Mouse (Mus musculus) hindbrain, embryonic 12.5 days (tissue): ENCODE measurements around the gene Dpy30. TPM values are rescaled to one million over a fixed set of nuclear protein-coding genes. Genes with fewer than 3 reads are reported as not detected.
"Not testable (repeated sequence)": the region's sequence is repeated elsewhere in the genome, so short reads cannot be mapped to it uniquely, and the experiment has no call there.

Experiments used
- ATAC-seq: fragments of 200-750 bp; cut with Nextera tagmentation; 2 replicates; pipeline ENCODE4 v1.8.0; 2017; ENCODE audit warnings: moderate TSS enrichment; ENCODE audit not compliant: low FRiP score
- H3K27ac ChIP-seq: fragments of 300-500 bp; sonication (generic); 2 replicates; pipeline ENCODE4 v1.5.1; 2016; ENCODE audit warnings: mild to moderate bottlenecking
- H3K27me3 ChIP-seq: fragments of 300-500 bp; sonication (generic); 2 replicates; pipeline ENCODE4 v1.6.1; 2016; ENCODE audit warnings: mild to moderate bottlenecking
- H3K36me3 ChIP-seq: fragments of 300-500 bp; sonication (generic); 2 replicates; pipeline ENCODE4 v1.6.1; 2016; ENCODE audit warnings: mild to moderate bottlenecking
- H3K4me1 ChIP-seq: fragments of 300-500 bp; sonication (generic); 2 replicates; pipeline ENCODE4 v1.6.1; 2016
- H3K4me2 ChIP-seq: fragments of 300-500 bp; sonication (generic); replicated peaks from 2 replicates; pipeline ENCODE4 v1.6.1; 2016; ENCODE audit warnings: mild to moderate bottlenecking
- H3K4me3 ChIP-seq: fragments of 300-500 bp; sonication (generic); 2 replicates; pipeline ENCODE4 v1.5.1; 2016; ENCODE audit warnings: mild to moderate bottlenecking
- H3K9ac ChIP-seq: fragments of 300-500 bp; sonication (generic); 2 replicates; pipeline ENCODE4 v1.6.1; 2016; ENCODE audit warnings: mild to moderate bottlenecking, moderate library complexity
- H3K9me3 ChIP-seq: fragments of 300-500 bp; sonication (generic); replicated peaks from 2 replicates; pipeline ENCODE4 v1.6.1; 2016; ENCODE audit warnings: mild to moderate bottlenecking
- WGBS: fragments of 180-500 bp; shearing (Covaris S2); methylation state at CpG from one replicate; pipeline ENCODE4 v1.1.7; 2016; 5-methylcytosine and 5-hydroxymethylcytosine counted together
- polyA plus RNA-seq: library from polyadenylated mRNA; unstranded; fragments of >200 nt; fragmentation: Nextera tagmentation; extraction: Ambion mirVana; gene quantifications from 2 replicates; pipeline ENCODE4 v1.2.1, GENCODE M21; 2016

Gene Dpy30
- 200 and 211 TPM in 2 replicates for polyA plus RNA-seq

GRCm38 (mm10) chr17:74323844-74324243 is at the start of gene Dpy30:
TSS of gene Dpy30 (minus strand) at chr17:74323944.
- Histone ChIP-seq H3K9ac (no peak within 1 kb of the TSS), H3K27me3 (no peaks in the 10 kb centered on the region), H3K27ac (no peak within 1 kb of the TSS), H3K4me3 (no peak within 1 kb of the TSS), H3K9me3 (no peaks in the 10 kb centered on the region), H3K4me1 (no peaks in the 10 kb centered on the region), H3K36me3 (no peaks in the 10 kb centered on the region), H3K4me2 (no peak within 1 kb of the TSS)
- WGBS: 83% methylated on average over 2 of the region's 2 CpGs
- no peak for ATAC-seq

GRCm38 (mm10) chr17:74363592-74363991 is 39.8 kb upstream of the Dpy30 start:
- Histone ChIP-seq H3K27ac (no peak overlapping the region), H3K27me3 (no peaks in the 10 kb centered on the region), H3K4me2 (no peak overlapping the region), H3K36me3 (peaks cover 54% of the 10 kb centered on the region), H3K4me1 (no peaks in the 10 kb centered on the region), H3K9ac (no peak overlapping the region), H3K9me3 (no peaks in the 10 kb centered on the region), H3K4me3 (no peak overlapping the region)
- 100% methylated on average over 1 of the region's 1 CpGs for WGBS
- no peak for ATAC-seq

GRCm38 (mm10) chr17:74341151-74341550 is 17.4 kb upstream of the Dpy30 start:
- Histone ChIP-seq H3K4me2 (peak overlapping the region; percentile 69), H3K36me3 (peaks cover 8% of the 10 kb centered on the region), H3K9me3 (0 out of 2 replicates have a peak, but pooled peaks cover 5% of the 10 kb centered on the region), H3K27me3 (no peaks in the 10 kb centered on the region), H3K27ac (no peak overlapping the region), H3K4me3 (peak overlapping the region; percentile 99), H3K9ac (no peak overlapping the region), H3K4me1 (peaks cover 37% of the 10 kb centered on the region)
- no peak for ATAC-seq
- WGBS: 41% methylated on average over 5 of the region's 5 CpGs

GRCm38 (mm10) chr17:74338937-74339804 is 15.4 kb upstream of the Dpy30 start, which contains the start of gene Spast:
TSS of gene Spast (plus strand) at chr17:74338987.
- peak; percentile 80 for ATAC-seq
- peak within 1 kb of the TSS; percentile 97 for H3K9ac ChIP-seq

GRCm38 (mm10) chr17:74338225-74338931 is 14.6 kb upstream of the Dpy30 start:
- Histone ChIP-seq H3K9ac (peak overlapping the region; percentile 97), H3K4me3 (peak overlapping the region; percentile 99), H3K27me3 (no peaks in the 10 kb centered on the region), H3K27ac (peak overlapping the region; percentile 99), H3K4me1 (peaks cover 37% of the 10 kb centered on the region), H3K36me3 (no peaks in the 10 kb centered on the region), H3K4me2 (peak overlapping the region; percentile 69), H3K9me3 (no peaks in the 10 kb centered on the region)
- ATAC-seq: peak; percentile 94
- under 1% methylated on average over 38 of the region's 50 CpGs for WGBS

More at GRCm38 (mm10) chr17:74338937-74339804, 15.4 kb upstream of the Dpy30 start, which contains the start of gene Spast:
- Histone ChIP-seq H3K4me1 (peaks cover 37% of the 10 kb centered on the region), H3K27me3 (no peaks in the 10 kb centered on the region), H3K9me3 (0 out of 2 replicates have a peak, but pooled peaks cover 4% of the 10 kb centered on the region), H3K27ac (peak within 1 kb of the TSS; percentile 99), H3K4me3 (peak within 1 kb of the TSS; percentile 99), H3K4me2 (peak within 1 kb of the TSS; percentile 69), H3K36me3 (peaks cover 4% of the 10 kb centered on the region)
- whole genome bisulfite sequencing: under 1% methylated on average over 70 of the region's 90 CpGs

DNA sequence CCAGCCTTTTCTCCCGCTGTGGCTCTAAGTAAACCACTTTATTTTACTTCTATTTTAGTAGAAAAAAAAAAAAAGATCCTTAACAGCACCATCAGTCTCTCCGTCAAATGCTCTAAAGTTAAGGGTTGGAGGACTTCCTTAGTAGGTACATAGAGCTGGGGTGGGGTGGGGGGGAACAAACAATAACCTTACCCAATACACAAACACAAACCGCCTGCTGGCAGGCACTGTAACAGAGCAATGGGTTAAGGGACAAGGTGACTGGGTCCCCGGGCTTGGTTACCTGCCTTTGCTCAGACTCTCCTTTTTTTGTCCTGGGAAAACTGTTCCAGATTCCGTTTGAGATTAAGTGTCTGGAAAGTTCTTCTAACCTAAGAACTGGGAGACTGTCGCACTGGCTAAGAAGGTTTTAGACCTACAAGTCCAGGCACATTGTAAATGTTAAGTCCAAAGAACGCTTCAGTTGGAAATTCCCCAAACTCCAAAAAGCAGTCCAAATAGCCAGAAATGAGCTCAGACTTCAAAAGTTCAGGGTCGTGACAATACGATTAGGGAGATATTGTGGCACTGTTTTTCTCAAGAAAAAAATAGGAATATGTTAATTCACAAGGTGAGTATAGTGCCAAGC is 7.4 kb upstream of the Dpy30 start:
- Histone ChIP-seq H3K4me2 (no peak overlapping the region), H3K4me3 (no peak overlapping the region), H3K27me3 (no peaks in the 10 kb centered on the region), H3K9ac (no peak overlapping the region), H3K4me1 (no peaks in the 10 kb centered on the region), H3K9me3 (no peaks in the 10 kb centered on the region), H3K27ac (no peak overlapping the region), H3K36me3 (no peaks in the 10 kb centered on the region)
- 82% methylated on average over 9 of the region's 9 CpGs for WGBS
- ATAC-seq: no peak

- not testable (repeated sequence) for H3K27ac ChIP-seq, H3K4me2 ChIP-seq, H3K9ac ChIP-seq, ATAC-seq, H3K4me3 ChIP-seq, H3K4me1 ChIP-seq, H3K9me3 ChIP-seq, H3K36me3 ChIP-seq, H3K27me3 ChIP-seq
- WGBS: 45% methylated on average over 2 of the region's 2 CpGs
These were observed 4.4 kb upstream of the Dpy30 start for GRCm38 (mm10) chr17:74328146-74328545.

- ATAC-seq, H3K9ac ChIP-seq, H3K36me3 ChIP-seq, H3K4me3 ChIP-seq, H3K27ac ChIP-seq, H3K4me2 ChIP-seq, H3K27me3 ChIP-seq, H3K9me3 ChIP-seq, H3K4me1 ChIP-seq: not testable (repeated sequence)
- 90% methylated on average over 7 of the region's 7 CpGs for WGBS
These were observed 3.5 kb upstream of the Dpy30 start for GRCm38 (mm10) chr17:74327195-74327594.

- H3K27me3 ChIP-seq: no peaks in the 10 kb centered on the region
- no peaks in the 10 kb centered on the region for H3K36me3 ChIP-seq
- 57% methylated on average over 5 of the region's 5 CpGs for WGBS
- H3K9me3 ChIP-seq: no peaks in the 10 kb centered on the region
- H3K4me2 ChIP-seq: no peak overlapping the region
- no peak for ATAC-seq
- H3K9ac ChIP-seq: no peak overlapping the region
- no peak overlapping the region for H3K4me3 ChIP-seq
- H3K4me1 ChIP-seq: no peaks in the 10 kb centered on the region
- no peak overlapping the region for H3K27ac ChIP-seq
These were observed 1.2 kb downstream of the Dpy30 start for GRCm38 (mm10) chr17:74322400-74323054.

DNA sequence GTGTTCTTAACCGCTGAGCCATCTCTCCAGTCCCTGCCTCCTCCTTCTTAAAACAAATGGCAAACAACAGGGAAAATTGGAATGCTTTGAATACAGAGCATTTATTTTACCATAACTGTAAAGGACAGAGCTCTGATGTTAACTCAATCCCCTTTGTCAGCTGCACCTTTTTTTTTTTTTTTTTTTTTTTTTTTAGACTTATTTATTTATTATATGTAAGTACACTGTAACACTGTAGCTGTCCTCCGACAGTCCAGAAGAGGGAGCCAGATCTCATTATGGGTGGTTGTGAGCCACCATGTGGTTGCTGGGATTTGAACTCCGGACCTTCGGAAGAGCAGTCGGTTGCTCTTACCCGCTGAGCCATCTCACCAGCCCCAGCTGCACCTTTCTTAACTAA is 5.0 kb downstream of the Dpy30 start:
- Histone ChIP-seq H3K4me2 (no peak overlapping the region), H3K4me3 (no peak overlapping the region), H3K4me1 (peaks cover 14% of the 10 kb centered on the region), H3K27me3 (no peaks in the 10 kb centered on the region), H3K9me3 (no peaks in the 10 kb centered on the region), H3K27ac (no peak overlapping the region), H3K36me3 (peaks cover 5% of the 10 kb centered on the region; the same call in 1 of the 2 replicates), H3K9ac (no peak overlapping the region)
- WGBS: 91% methylated on average over 6 of the region's 6 CpGs
- ATAC-seq: no peak

DNA sequence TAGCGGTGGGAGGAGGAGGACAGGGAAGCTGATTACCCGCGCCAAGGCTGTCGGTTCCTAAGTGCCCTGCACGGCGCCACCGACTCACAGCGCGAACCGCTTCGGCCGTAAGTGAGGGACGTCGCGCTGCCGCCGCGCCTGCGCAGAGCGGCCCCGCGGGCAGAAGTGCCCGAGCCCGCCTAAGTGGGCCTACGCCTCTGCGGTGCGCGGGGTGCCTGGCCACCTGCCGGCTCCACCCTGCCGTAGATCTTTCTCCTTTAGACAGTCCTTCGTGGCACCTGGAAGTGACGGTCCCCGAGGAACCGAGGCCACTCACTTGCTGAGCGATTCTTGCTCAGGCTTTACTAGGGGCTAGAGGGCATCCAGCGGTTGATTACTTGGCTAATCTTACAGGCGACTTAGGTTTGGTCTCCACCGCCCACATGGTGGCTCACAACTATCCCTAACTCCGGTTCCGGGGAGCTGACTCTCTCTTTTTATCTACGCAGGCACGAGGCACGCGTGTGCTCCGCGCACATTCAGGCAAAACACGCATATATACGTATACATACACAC is 7.4 kb downstream of the Dpy30 start:
- ATAC-seq: peak; percentile 95
- Histone ChIP-seq H3K9ac (peak overlapping the region; percentile 75), H3K4me1 (peaks cover 14% of the 10 kb centered on the region), H3K4me3 (peak overlapping the region; percentile 75), H3K27me3 (no peaks in the 10 kb centered on the region), H3K27ac (peak overlapping the region; percentile 91), H3K36me3 (peaks cover 5% of the 10 kb centered on the region; the same call in 1 of the 2 replicates), H3K4me2 (peak overlapping the region; percentile 81), H3K9me3 (no peaks in the 10 kb centered on the region)
- under 1% methylated on average over 39 of the region's 48 CpGs for WGBS
